Mouse (Mus musculus) liver, embryonic 14.5 days (tissue): ENCODE results near the gene Asah2.

ENCODE experiments used
- CTCF ChIP-seq: IDR thresholded peaks from 2 replicates; pipeline ENCODE4 v1.5.1; 2016; ENCODE audit warnings: antibody characterized with exemption, low read depth, control low read depth
- EP300 ChIP-seq: IDR thresholded peaks from 2 replicates; pipeline ENCODE4 v1.6.1; 2016; ENCODE audit warnings: antibody characterized with exemption, low read depth

DNA sequence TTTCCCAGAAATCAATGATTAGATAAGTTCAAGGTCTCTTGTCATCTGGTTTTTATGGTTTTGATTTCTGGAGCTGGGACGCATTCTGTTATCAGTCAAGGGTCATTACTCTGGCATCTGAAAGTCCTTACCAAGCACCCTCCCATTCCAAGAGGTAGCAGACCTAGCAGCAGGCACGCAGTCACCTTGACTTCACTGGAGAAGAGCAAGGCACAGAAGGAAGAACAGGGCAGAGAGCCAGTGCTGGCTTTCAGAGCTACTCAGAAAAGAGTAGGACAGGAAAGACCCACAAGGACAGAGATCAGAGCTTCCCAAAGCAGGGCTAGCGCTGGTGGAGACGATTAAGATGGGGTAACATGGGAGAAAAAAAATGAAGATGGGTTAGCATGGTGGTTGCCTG lies 75.1 kb downstream of the Asah2 start:
- TF ChIP-seq CTCF (no peak), EP300 (no peak)
